Mouse (Mus musculus): ENCODE results near the gene Syt2. TPM values are rescaled to one million over a fixed set of nuclear protein-coding genes. Genes with fewer than 3 reads are reported as not detected.

Gene Syt2
- polyA plus RNA-seq, 1 experiment = 0.05 TPM

- Histone ChIP-seq H3K36me3 (ENCODE audit: control insufficient read depth, insufficient read depth, low read length) (no peaks in the 10 kb centered on the region), H3K27me3 (ENCODE audit: control insufficient read depth, insufficient read depth, low read length) (no peaks in the 10 kb centered on the region), H3K4me1 (replicated peaks; ENCODE audit: control insufficient read depth, insufficient read depth, low read length) (no peaks in the 10 kb centered on the region; the same call in 1 of the 2 replicates), H3K4me3 (ENCODE audit: control insufficient read depth, insufficient read depth, low read length) (no peak overlapping the region), H3K27ac (ENCODE audit: control insufficient read depth, insufficient read depth, low read length) (no peak overlapping the region)
- TF ChIP-seq CTCF (IDR thresholded peaks at IDR 0.05; ENCODE audit: borderline replicate concordance, control insufficient read depth, extremely low read depth, insufficient read depth, low read length, poor library complexity) (no peak), POLR2A (IDR thresholded peaks at IDR 0.05; ENCODE audit: control insufficient read depth, extremely low read depth, insufficient read depth, low read length, poor library complexity) (no peak)
- WGBS = 29% methylated on average over 12 of the region's 12 CpGs
- DNase-seq = no peak
Measured at GRCm38 (mm10) chr1:134719718-134720304, 73.3 kb downstream of the Syt2 start.

DNA sequence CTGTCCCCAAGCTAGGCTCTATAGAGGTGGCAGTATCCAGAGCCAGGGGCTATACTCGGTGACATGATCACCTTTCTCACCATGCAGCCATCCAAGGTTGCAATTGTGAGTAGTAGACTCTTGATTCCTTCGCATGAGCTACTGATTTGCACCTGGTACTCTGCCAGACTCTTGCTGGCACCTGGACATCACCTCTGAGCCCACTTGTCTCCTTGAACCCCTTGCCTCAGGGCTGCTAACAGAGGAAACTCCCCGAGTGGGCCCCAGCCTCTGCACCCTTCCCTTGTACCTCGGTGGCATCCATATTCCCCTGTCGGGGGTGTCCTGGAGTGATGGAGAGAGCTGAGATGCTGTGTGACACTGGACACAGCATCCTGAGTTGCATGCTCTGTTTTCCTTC lies 75.0 kb downstream of the Syt2 start:
- Histone ChIP-seq H3K27me3 (ENCODE audit: control insufficient read depth, insufficient read depth, low read length) (no peaks in the 10 kb centered on the region), H3K4me3 (ENCODE audit: control insufficient read depth, insufficient read depth, low read length) (no peak overlapping the region), H3K36me3 (ENCODE audit: control insufficient read depth, insufficient read depth, low read length) (no peaks in the 10 kb centered on the region), H3K27ac (ENCODE audit: control insufficient read depth, insufficient read depth, low read length) (no peak overlapping the region), H3K4me1 (replicated peaks; ENCODE audit: control insufficient read depth, insufficient read depth, low read length) (no peaks in the 10 kb centered on the region; the same call in 1 of the 2 replicates)
- TF ChIP-seq POLR2A (IDR thresholded peaks at IDR 0.05; ENCODE audit: control insufficient read depth, extremely low read depth, insufficient read depth, low read length, poor library complexity) (no peak), CTCF (IDR thresholded peaks at IDR 0.05; ENCODE audit: borderline replicate concordance, control insufficient read depth, extremely low read depth, insufficient read depth, low read length, poor library complexity) (no peak)
- no peak for DNase-seq
- 84% methylated on average over 5 of the region's 5 CpGs for WGBS

DNA sequence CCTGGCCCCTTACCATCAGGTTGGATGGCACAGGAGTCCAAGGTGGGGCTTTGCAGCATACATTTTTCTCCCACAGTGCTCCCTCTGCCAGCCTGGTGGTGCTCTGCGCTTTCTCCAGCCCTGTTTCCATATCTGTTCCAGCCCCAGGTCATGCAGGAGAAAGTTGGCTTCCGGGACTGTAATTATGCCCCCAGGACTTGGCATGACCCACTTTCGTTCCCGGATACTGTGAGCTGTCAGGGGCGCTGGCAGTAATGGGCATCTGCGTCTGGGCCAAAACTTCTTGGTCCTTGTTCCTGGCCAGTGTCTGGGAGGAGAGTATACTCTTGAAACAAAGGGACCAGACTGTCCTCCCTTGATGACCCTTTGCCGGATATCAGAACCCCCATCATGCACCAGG lies 76.4 kb downstream of the Syt2 start:
- H3K27me3 ChIP-seq (ENCODE audit: control insufficient read depth, insufficient read depth, low read length) = no peaks in the 10 kb centered on the region
- no peak overlapping the region for H3K27ac ChIP-seq (ENCODE audit: control insufficient read depth, insufficient read depth, low read length)
- no peak for DNase-seq
- no peak for TF ChIP-seq CTCF (IDR thresholded peaks at IDR 0.05; ENCODE audit: borderline replicate concordance, control insufficient read depth, extremely low read depth, insufficient read depth, low read length, poor library complexity)
- no peak for TF ChIP-seq POLR2A (IDR thresholded peaks at IDR 0.05; ENCODE audit: control insufficient read depth, extremely low read depth, insufficient read depth, low read length, poor library complexity)
- no peaks in the 10 kb centered on the region for H3K36me3 ChIP-seq (ENCODE audit: control insufficient read depth, insufficient read depth, low read length)
- no peaks in the 10 kb centered on the region; the same call in 1 of the 2 replicates for H3K4me1 ChIP-seq (replicated peaks; ENCODE audit: control insufficient read depth, insufficient read depth, low read length)
- 97% methylated on average over 7 of the region's 7 CpGs for WGBS
- H3K4me3 ChIP-seq (ENCODE audit: control insufficient read depth, insufficient read depth, low read length) = no peak overlapping the region

GRCm38 (mm10) chr1:134725276-134725675 lies 78.8 kb downstream of the Syt2 start:
- WGBS = 35% methylated on average over 5 of the region's 5 CpGs
- no peak overlapping the region for H3K4me3 ChIP-seq (ENCODE audit: control insufficient read depth, insufficient read depth, low read length)
- no peak overlapping the region for H3K27ac ChIP-seq (ENCODE audit: control insufficient read depth, insufficient read depth, low read length)
- no peaks in the 10 kb centered on the region for H3K36me3 ChIP-seq (ENCODE audit: control insufficient read depth, insufficient read depth, low read length)
- no peak for TF ChIP-seq POLR2A (IDR thresholded peaks at IDR 0.05; ENCODE audit: control insufficient read depth, extremely low read depth, insufficient read depth, low read length, poor library complexity)
- TF ChIP-seq CTCF (IDR thresholded peaks at IDR 0.05; ENCODE audit: borderline replicate concordance, control insufficient read depth, extremely low read depth, insufficient read depth, low read length, poor library complexity) = no peak; the same call in 1 of the 2 replicates
- H3K4me1 ChIP-seq (replicated peaks; ENCODE audit: control insufficient read depth, insufficient read depth, low read length) = no peaks in the 10 kb centered on the region
- peak; percentile 36 for DNase-seq
- no peaks in the 10 kb centered on the region for H3K27me3 ChIP-seq (ENCODE audit: control insufficient read depth, insufficient read depth, low read length)

DNA sequence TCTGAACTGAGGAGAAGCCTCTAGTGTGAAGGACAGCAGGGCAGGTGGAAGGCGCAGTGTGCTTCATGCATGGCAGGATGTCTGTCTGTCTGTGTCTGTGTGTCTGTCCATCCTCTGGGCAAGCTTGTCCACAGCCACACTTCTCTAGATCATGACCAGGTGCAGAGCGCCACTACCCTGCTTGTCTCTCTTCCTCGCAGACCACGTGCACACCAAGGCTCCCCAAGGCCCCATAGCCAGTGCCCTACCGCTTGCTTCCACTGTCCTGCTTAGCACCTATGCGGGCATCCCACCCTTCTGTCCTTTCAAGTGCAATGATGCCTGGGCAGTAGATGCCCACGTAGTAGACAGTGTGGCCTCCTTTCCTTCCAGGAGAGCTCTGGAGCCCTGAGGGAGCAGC lies 80.0 kb downstream of the Syt2 start:
- TF ChIP-seq CTCF (IDR thresholded peaks at IDR 0.05; ENCODE audit: borderline replicate concordance, control insufficient read depth, extremely low read depth, insufficient read depth, low read length, poor library complexity) (no peak), POLR2A (IDR thresholded peaks at IDR 0.05; ENCODE audit: control insufficient read depth, extremely low read depth, insufficient read depth, low read length, poor library complexity) (no peak)
- Histone ChIP-seq H3K4me3 (ENCODE audit: control insufficient read depth, insufficient read depth, low read length) (no peak overlapping the region), H3K36me3 (ENCODE audit: control insufficient read depth, insufficient read depth, low read length) (no peaks in the 10 kb centered on the region), H3K27me3 (ENCODE audit: control insufficient read depth, insufficient read depth, low read length) (no peaks in the 10 kb centered on the region), H3K27ac (ENCODE audit: control insufficient read depth, insufficient read depth, low read length) (no peak overlapping the region), H3K4me1 (replicated peaks; ENCODE audit: control insufficient read depth, insufficient read depth, low read length) (no peaks in the 10 kb centered on the region)
- no peak for DNase-seq
- 94% methylated on average over 7 of the region's 7 CpGs for WGBS

DNA sequence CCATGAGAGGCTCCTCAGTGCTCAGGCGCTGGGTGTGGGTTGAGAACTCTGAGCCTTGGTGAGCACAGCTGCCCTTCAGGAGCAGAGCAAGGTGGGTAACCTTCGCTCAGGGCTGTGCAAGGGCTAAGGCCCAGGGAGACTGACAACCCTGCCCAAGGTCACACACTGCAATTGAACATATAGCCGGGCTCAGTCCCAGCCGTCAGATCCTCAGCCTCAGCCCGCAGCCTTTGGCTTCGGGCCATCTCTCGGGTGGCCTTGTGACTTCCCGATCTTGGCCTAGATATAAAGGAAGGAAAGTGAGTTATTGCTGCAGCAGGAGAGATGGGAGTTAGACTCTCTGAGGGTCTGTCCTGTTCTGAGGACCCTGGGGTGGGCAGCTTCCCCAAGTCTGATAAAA lies 80.8 kb downstream of the Syt2 start:
- no peak for TF ChIP-seq POLR2A (IDR thresholded peaks at IDR 0.05; ENCODE audit: control insufficient read depth, extremely low read depth, insufficient read depth, low read length, poor library complexity)
- no peak for TF ChIP-seq CTCF (IDR thresholded peaks at IDR 0.05; ENCODE audit: borderline replicate concordance, control insufficient read depth, extremely low read depth, insufficient read depth, low read length, poor library complexity)
- no peak for DNase-seq
- H3K4me1 ChIP-seq (replicated peaks; ENCODE audit: control insufficient read depth, insufficient read depth, low read length) = no peaks in the 10 kb centered on the region
- H3K27ac ChIP-seq (ENCODE audit: control insufficient read depth, insufficient read depth, low read length) = no peak overlapping the region
- no peaks in the 10 kb centered on the region for H3K36me3 ChIP-seq (ENCODE audit: control insufficient read depth, insufficient read depth, low read length)
- no peak overlapping the region for H3K4me3 ChIP-seq (ENCODE audit: control insufficient read depth, insufficient read depth, low read length)
- H3K27me3 ChIP-seq (ENCODE audit: control insufficient read depth, insufficient read depth, low read length) = no peaks in the 10 kb centered on the region
- WGBS = 53% methylated on average over 8 of the region's 8 CpGs

DNA sequence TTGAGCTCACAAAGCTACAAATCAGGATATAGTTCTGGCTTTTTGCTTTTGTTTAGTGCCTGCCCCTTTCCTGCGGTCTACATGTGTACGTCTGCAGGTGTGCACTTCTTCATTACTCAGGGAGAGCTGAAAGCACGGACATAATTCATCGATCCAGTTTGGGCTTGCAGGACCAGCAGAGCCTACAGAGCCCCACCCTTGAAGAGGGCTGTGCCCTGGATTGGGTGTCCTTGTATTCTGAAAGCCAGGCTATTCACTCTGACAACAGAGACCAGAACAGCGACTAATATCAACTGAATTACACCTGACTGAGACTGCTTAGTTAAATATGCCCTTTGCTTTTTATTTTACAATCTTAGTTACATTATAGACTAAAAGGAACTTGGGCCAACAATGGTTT lies 87.2 kb downstream of the Syt2 start:
- Histone ChIP-seq H3K4me3 (ENCODE audit: control insufficient read depth, insufficient read depth, low read length) (no peak overlapping the region), H3K27me3 (ENCODE audit: control insufficient read depth, insufficient read depth, low read length) (no peaks in the 10 kb centered on the region), H3K36me3 (ENCODE audit: control insufficient read depth, insufficient read depth, low read length) (no peaks in the 10 kb centered on the region), H3K4me1 (replicated peaks; ENCODE audit: control insufficient read depth, insufficient read depth, low read length) (no peaks in the 10 kb centered on the region), H3K27ac (ENCODE audit: control insufficient read depth, insufficient read depth, low read length) (no peak overlapping the region)
- 94% methylated on average over 5 of the region's 5 CpGs for WGBS
- DNase-seq = no peak
- TF ChIP-seq CTCF (IDR thresholded peaks at IDR 0.05; ENCODE audit: borderline replicate concordance, control insufficient read depth, extremely low read depth, insufficient read depth, low read length, poor library complexity) = no peak
- no peak for TF ChIP-seq POLR2A (IDR thresholded peaks at IDR 0.05; ENCODE audit: control insufficient read depth, extremely low read depth, insufficient read depth, low read length, poor library complexity)
